Mouse (Mus musculus) liver, adult 2 months (tissue): ENCODE results near the gene Olfr689.

Source experiments
- CTCF ChIP-seq: fragments of 200-500 bp; IDR thresholded peaks from 2 replicates; pipeline ENCODE4 v1.5.1; 2011; ENCODE audit warnings: low read depth, low read length, control low read depth
- POLR2A ChIP-seq: fragments of 200-500 bp; IDR thresholded peaks from 2 replicates; pipeline ENCODE4 v1.6.1; 2011; ENCODE audit warnings: low read length, control low read depth; ENCODE audit not compliant: insufficient read depth; ENCODE audit errors: extremely low read depth

GRCm38 (mm10) chr7:105325302-105325701, 14.3 kb downstream of the Olfr689 start:
- TF ChIP-seq POLR2A, result no peak
- no peak for TF ChIP-seq CTCF
